Mouse (Mus musculus): ENCODE data around the gene Riok1. TPM values are rescaled to one million over a fixed set of nuclear protein-coding genes. Genes with fewer than 3 reads are reported as not detected.

The Riok1 gene
- polyA plus RNA-seq (2016; fragmentation: Nextera tagmentation; extraction: Ambion mirVana): 36.2 and 41.9 TPM in 2 replicates

GRCm38 (mm10) chr13:38036343-38037043 is at the start of gene Riok1:
Riok1 (plus strand) TSS chr13:38036995.
- Histone ChIP-seq H3K27ac (peak within 1 kb of the TSS; percentile 87), H3K4me3 (peak within 1 kb of the TSS; percentile 79), H3K27me3 (ENCODE audit: insufficient read depth, poor library complexity, severe bottlenecking) (no peaks in the 10 kb centered on the region), H3K36me3 (peaks cover 24% of the 10 kb centered on the region), H3K4me1 (peaks cover 14% of the 10 kb centered on the region), H3K9me3 (no peaks in the 10 kb centered on the region)
- no peak for DNase-seq (ENCODE audit: low spot score)
- WGBS: 10% methylated on average over 37 of the region's 37 CpGs

DNA sequence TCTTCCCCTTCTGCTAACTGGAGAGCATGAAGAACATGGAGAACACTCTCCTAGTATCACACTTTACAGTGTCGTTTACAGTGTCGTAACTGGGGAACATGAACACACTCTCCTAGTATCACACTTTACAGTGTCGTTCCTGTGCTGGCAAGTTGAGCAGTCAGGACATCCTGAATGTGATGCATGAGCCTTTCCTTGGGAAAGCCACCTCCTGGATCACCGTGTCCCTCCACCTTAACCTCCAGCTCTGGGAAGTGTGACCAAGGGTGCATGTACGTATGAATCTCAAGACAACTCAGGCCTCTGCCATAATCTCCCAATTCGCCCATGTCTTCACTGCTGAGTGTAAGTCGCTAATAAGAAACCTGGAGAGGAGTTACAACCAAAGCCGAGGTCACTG is 47.1 kb upstream of the Riok1 start:
- WGBS: 93% methylated on average over 8 of the region's 8 CpGs
- Histone ChIP-seq H3K4me3 (no peak overlapping the region), H3K4me1 (0 out of 2 replicates have a peak, but pooled peaks cover 7% of the 10 kb centered on the region), H3K36me3 (peaks cover 71% of the 10 kb centered on the region), H3K27me3 (ENCODE audit: insufficient read depth, poor library complexity, severe bottlenecking) (no peaks in the 10 kb centered on the region), H3K9me3 (no peaks in the 10 kb centered on the region), H3K27ac (no peak overlapping the region)
- peak; percentile 68 for DNase-seq (ENCODE audit: low spot score)

DNA sequence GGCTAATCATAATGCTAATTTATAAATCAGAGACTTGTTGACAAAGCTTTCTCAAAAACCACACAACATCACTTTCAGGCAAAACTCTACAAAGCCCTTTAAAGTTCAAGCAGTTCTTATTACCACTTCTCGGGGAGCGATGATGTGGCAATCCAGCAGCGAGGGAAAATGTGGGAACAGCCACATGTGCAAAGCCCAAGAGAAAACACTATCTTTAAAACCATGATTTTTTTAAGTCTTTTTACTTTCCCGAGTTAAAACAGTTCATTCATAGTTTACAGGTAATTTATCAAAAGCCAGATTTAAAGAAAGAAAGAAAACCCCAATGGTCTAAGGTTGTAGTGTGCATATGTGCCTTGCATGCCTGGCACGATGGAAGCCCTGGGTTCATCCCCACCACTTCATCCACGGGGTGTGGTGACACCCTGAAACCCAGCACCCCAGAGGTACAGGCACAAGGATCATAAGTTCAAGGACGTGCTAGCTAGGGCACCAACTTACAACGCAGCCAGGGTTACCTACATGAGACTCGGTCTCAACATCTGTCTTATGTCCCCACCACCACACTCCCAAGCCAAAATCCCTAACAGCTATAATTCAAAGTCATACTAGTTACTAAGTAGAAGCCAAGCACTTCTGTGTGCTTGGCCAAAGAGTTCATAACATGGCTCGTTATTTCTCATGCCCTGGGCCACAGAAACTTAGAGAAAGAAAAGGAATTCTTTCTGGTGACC is 44.0 kb upstream of the Riok1 start:
- H3K9me3 ChIP-seq: no peaks in the 10 kb centered on the region
- H3K27me3 ChIP-seq (ENCODE audit: insufficient read depth, poor library complexity, severe bottlenecking): no peaks in the 10 kb centered on the region
- peak overlapping the region; percentile 99 for H3K4me3 ChIP-seq
- H3K4me1 ChIP-seq: 0 out of 2 replicates have a peak, but pooled peaks cover 8% of the 10 kb centered on the region
- DNase-seq (ENCODE audit: low spot score): no peak
- peak overlapping the region; percentile 98 for H3K27ac ChIP-seq
- WGBS: 15% methylated on average over 10 of the region's 10 CpGs
- H3K36me3 ChIP-seq: peaks cover 41% of the 10 kb centered on the region

DNA sequence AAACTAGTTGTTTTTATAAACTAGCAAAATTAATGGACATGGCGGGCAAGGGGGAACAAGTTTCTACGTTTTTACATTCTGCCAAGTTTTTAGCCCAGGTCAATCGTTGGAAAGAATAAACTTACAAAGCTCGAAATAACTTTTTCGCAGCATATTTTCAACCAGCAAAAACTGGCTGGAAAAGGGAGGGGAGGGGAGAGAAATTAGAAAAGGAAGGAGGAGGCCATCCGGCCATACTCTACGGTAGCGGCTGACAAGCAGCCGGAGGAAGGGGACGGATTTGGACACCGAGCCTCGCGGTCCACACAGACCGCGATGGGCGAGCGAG is 43.5 kb upstream of the Riok1 start:
- Histone ChIP-seq H3K27ac (peak overlapping the region; percentile 98), H3K4me3 (peak overlapping the region; percentile 99), H3K36me3 (peaks cover 35% of the 10 kb centered on the region), H3K4me1 (0 out of 2 replicates have a peak, but pooled peaks cover 8% of the 10 kb centered on the region), H3K27me3 (ENCODE audit: insufficient read depth, poor library complexity, severe bottlenecking) (no peaks in the 10 kb centered on the region), H3K9me3 (no peaks in the 10 kb centered on the region)
- under 1% methylated on average over 17 of the region's 17 CpGs for WGBS
- no peak for DNase-seq (ENCODE audit: low spot score)

GRCm38 (mm10) chr13:37993704-37994404 is 42.9 kb upstream of the Riok1 start, which contains the start of gene Ssr1:
Ssr1 (minus strand) TSS chr13:37994217.
- peak; percentile 97 for DNase-seq (ENCODE audit: low spot score)
- H3K4me3 ChIP-seq: peak within 1 kb of the TSS; percentile 99
- under 1% methylated on average over 88 of the region's 89 CpGs for WGBS
- H3K36me3 ChIP-seq: peaks cover 30% of the 10 kb centered on the region
- H3K4me1 ChIP-seq: 0 out of 2 replicates have a peak, but pooled peaks cover 8% of the 10 kb centered on the region
- H3K27me3 ChIP-seq (ENCODE audit: insufficient read depth, poor library complexity, severe bottlenecking): no peaks in the 10 kb centered on the region
- H3K9me3 ChIP-seq: no peaks in the 10 kb centered on the region
- peak within 1 kb of the TSS; percentile 98 for H3K27ac ChIP-seq

DNA sequence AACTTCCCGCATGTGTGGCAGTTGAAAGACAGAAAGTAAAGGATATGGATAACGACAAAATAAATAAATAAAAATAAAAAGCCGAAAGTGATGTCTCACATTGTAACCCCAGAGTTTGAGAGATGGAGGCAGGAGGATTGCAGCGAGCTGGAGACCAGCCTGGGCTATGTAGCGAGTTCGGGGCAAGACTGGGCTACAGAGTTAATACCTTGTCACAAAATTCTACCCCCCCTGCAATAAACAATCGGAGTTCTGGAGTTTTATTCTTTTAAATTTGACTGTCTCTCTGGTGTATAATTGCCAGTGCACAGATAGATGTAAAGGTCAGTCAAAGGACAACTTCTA is 42.4 kb upstream of the Riok1 start:
- H3K9me3 ChIP-seq: no peaks in the 10 kb centered on the region
- WGBS: 23% methylated on average over 7 of the region's 7 CpGs
- peaks cover 25% of the 10 kb centered on the region for H3K36me3 ChIP-seq
- 0 out of 2 replicates have a peak, but pooled peaks cover 8% of the 10 kb centered on the region for H3K4me1 ChIP-seq
- H3K27ac ChIP-seq: peak overlapping the region; percentile 98
- H3K4me3 ChIP-seq: peak overlapping the region; percentile 99
- DNase-seq (ENCODE audit: low spot score): no peak
- no peaks in the 10 kb centered on the region for H3K27me3 ChIP-seq (ENCODE audit: insufficient read depth, poor library complexity, severe bottlenecking)

DNA sequence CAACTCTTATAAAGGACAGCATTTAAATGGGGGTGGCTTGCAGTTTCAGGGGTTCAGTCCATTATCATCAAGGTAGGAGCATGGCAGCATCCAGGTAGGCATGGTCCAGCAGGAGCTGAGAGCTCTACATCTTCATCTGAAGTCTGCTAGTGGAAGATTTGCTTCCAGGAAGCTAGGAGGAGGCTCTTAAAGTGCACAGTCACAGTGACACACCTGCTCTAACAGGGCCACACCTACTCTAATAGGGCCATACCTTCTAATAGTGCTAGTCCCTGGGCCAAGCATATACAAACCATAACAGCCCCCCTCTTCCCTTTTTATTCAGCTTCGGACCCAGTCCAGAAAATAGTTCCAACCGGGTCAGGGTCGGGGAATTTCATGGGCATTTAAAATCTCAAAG is 37.1 kb upstream of the Riok1 start:
- H3K27ac ChIP-seq: no peak overlapping the region
- DNase-seq (ENCODE audit: low spot score): no peak
- H3K4me3 ChIP-seq: no peak overlapping the region
- H3K9me3 ChIP-seq: 0 out of 2 replicates have a peak, but pooled peaks cover 7% of the 10 kb centered on the region
- H3K27me3 ChIP-seq (ENCODE audit: insufficient read depth, poor library complexity, severe bottlenecking): no peaks in the 10 kb centered on the region
- H3K36me3 ChIP-seq: no peaks in the 10 kb centered on the region
- H3K4me1 ChIP-seq: 0 out of 2 replicates have a peak, but pooled peaks cover under 1% of the 10 kb centered on the region
- WGBS: 83% methylated on average over 3 of the region's 3 CpGs

GRCm38 (mm10) chr13:38002461-38002860 is 34.3 kb upstream of the Riok1 start:
- no peak overlapping the region for H3K4me3 ChIP-seq
- H3K27me3 ChIP-seq (ENCODE audit: insufficient read depth, poor library complexity, severe bottlenecking): no peaks in the 10 kb centered on the region
- DNase-seq (ENCODE audit: low spot score): no peak
- WGBS: 24% methylated on average over 1 of the region's 1 CpGs
- no peaks in the 10 kb centered on the region for H3K4me1 ChIP-seq
- H3K9me3 ChIP-seq: 0 out of 2 replicates have a peak, but pooled peaks cover 7% of the 10 kb centered on the region
- H3K27ac ChIP-seq: no peak overlapping the region
- H3K36me3 ChIP-seq: no peaks in the 10 kb centered on the region

DNA sequence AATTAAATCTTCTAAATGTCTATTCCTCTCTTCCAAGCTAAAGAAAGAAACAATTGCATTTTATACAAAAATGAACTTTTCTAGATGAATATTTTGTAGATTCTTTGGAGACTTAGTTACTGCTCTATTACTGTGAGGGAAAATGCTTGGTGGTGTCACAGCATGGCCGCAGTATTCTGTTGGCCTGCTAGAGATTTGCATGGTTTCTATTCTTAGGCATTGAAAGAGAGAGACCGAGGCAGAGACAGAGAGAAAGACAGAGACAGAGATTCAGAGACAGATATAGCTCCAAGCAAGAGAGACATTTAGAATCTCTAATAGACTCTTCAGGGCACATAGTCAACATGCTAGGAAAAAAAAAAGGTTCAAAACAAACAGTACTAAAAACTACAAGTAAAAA is 28.8 kb upstream of the Riok1 start:
- H3K4me1 ChIP-seq: no peaks in the 10 kb centered on the region
- no peak overlapping the region for H3K27ac ChIP-seq
- no peak for DNase-seq (ENCODE audit: low spot score)
- H3K4me3 ChIP-seq: no peak overlapping the region
- H3K9me3 ChIP-seq: 0 out of 2 replicates have a peak, but pooled peaks cover 3% of the 10 kb centered on the region
- no peaks in the 10 kb centered on the region for H3K36me3 ChIP-seq
- 74% methylated on average over 2 of the region's 2 CpGs for WGBS
- no peaks in the 10 kb centered on the region for H3K27me3 ChIP-seq (ENCODE audit: insufficient read depth, poor library complexity, severe bottlenecking)

- Histone ChIP-seq H3K4me1 (no peaks in the 10 kb centered on the region), H3K9me3 (no peaks in the 10 kb centered on the region), H3K27ac (no peak overlapping the region), H3K36me3 (no peaks in the 10 kb centered on the region), H3K4me3 (no peak overlapping the region), H3K27me3 (ENCODE audit: insufficient read depth, poor library complexity, severe bottlenecking) (no peaks in the 10 kb centered on the region)
- no peak for DNase-seq (ENCODE audit: low spot score)
- 80% methylated on average over 5 of the region's 5 CpGs for WGBS
Measured at GRCm38 (mm10) chr13:38009721-38010408, 26.9 kb upstream of the Riok1 start.

DNA sequence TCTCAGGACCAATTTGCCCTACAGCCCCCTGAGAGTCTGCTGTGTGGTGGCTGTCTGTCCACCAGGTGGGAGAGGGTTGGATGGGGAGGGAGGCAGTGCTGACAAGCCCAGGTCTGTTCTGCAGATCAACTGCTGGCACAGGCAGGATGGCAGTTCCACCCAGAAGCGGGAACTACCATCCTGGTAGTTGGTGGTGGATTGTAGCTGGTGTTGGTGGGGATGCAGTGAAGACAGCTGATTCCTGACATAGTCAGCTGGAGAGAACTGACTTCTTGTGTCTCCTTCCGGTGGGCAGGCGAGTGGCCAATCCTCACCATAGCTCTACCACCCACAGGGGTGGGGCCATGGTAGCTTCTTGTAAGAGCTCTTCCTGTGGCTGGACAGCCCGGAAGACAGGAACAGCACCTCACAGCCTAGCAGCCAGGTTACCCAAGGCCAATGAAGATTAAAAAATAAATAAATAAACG is 26.3 kb upstream of the Riok1 start:
- Histone ChIP-seq H3K4me1 (no peaks in the 10 kb centered on the region), H3K27me3 (ENCODE audit: insufficient read depth, poor library complexity, severe bottlenecking) (no peaks in the 10 kb centered on the region), H3K4me3 (no peak overlapping the region), H3K36me3 (no peaks in the 10 kb centered on the region), H3K9me3 (no peaks in the 10 kb centered on the region), H3K27ac (no peak overlapping the region)
- WGBS: 72% methylated on average over 5 of the region's 5 CpGs
- DNase-seq (ENCODE audit: low spot score): no peak

- no peak overlapping the region for H3K27ac ChIP-seq
- no peaks in the 10 kb centered on the region for H3K27me3 ChIP-seq (ENCODE audit: insufficient read depth, poor library complexity, severe bottlenecking)
- no peaks in the 10 kb centered on the region for H3K9me3 ChIP-seq
- no peaks in the 10 kb centered on the region for H3K4me1 ChIP-seq
- no peaks in the 10 kb centered on the region for H3K36me3 ChIP-seq
- WGBS: 82% methylated on average over 5 of the region's 5 CpGs
- H3K4me3 ChIP-seq: no peak overlapping the region
- no peak for DNase-seq (ENCODE audit: low spot score)
Measured at GRCm38 (mm10) chr13:38012436-38012835, 24.4 kb upstream of the Riok1 start.

Measured in heart, embryonic 10.5 days (tissue).